Mouse (Mus musculus): ENCODE results near the gene Malsu1.

Malsu1 gene

DNA sequence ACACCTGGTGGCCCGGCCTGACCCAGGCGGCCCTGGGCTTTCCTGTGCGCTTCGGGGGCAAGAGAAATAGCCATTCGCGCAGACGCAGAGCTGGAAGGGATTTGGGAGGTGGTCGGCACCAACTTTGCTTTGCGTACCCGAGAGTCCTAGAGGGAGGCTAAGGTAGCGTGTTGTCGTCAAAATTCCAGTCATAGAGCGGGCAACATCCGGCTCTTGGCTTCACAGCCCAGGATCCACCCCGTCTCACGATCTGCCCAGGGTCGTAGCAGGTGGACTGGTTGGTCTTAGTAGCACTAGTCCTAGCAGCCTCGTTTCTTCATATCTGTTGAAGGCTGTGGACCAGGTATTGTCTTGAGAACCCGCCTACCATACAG lies 509 bp downstream of the Malsu1 start:
- DNase-seq (ENCODE audit: low read depth): peak; percentile 36

DNA sequence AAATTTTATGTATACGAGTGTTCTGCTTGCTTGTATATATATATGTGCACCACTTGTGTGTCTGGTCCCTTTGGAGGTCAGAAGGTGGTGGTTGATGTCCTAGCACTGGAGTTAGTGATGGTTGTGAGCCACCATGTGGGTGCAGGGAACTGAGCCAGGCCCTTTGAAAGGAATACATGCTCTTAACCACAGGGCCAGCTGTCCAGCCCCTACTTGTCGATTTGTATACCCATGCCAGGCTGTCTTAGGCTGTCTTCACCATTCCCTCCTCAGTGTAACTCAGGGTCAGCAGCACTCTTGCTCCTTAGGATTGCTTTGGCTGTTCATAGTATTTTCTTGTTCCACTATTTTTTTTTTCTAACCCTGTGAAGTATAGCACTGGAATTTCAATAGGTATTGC lies 4.3 kb downstream of the Malsu1 start:
- no peak for DNase-seq (ENCODE audit: low read depth)

DNA sequence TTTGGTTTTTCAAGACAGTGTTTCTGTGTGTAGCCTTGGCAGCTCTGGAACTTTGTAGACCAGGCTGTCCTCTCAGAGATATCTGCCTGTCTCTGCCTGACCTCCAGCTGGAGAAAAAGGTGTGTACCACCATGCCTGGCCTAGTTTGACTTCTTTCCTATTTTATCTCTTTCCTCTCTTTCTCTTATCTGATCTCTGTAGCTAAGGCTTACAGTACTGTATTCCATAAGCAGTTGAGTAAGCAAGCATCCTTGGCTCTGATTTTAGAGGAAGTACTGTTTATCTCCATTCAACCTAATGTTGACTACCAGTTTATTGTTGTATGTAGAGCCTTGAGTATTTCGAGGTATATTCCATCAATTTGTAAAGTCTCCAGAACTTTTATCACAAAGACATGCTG lies 5.7 kb downstream of the Malsu1 start:
- DNase-seq (ENCODE audit: low read depth): no peak

DNA sequence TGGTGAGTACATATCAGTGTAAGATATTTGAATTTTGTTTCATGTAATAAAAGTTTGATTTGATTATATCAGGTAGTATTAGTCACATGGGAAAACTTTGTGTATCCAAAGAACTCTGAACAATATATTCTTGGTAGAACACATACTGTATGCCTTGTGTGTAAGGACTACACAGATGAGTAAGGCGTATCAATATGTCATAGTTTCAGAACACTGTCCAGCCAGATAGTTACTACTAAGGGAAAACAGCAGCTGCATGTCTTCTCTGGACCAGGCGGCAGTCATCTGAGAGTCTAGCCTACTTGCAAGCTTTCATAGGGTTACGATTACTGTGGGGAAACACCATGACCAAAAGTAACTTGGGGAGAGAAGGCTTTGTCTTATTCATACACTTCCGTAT lies 9.4 kb downstream of the Malsu1 start:
- DNase-seq (ENCODE audit: low read depth): no peak

DNA sequence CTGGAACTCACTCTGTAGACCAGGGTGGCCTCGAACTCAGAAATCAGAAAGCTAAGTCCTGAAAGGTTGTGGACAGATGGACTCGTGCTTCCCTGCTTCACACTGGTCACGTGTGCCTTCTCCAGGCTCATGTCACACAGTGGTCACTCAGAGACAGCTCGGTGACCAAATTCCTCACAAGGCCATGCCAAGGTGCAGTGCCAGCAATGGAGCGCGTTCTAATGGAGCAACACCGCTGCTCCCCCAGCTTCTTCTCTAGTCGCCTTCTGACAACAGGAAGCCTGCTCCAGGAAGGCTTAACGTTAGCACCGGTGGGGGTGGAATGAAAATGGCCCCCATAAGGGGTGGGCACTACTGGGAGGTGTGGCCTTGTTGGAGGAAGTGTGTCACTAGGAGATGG lies 21.4 kb downstream of the Malsu1 start:
- DNase-seq (ENCODE audit: low read depth): no peak

DNA sequence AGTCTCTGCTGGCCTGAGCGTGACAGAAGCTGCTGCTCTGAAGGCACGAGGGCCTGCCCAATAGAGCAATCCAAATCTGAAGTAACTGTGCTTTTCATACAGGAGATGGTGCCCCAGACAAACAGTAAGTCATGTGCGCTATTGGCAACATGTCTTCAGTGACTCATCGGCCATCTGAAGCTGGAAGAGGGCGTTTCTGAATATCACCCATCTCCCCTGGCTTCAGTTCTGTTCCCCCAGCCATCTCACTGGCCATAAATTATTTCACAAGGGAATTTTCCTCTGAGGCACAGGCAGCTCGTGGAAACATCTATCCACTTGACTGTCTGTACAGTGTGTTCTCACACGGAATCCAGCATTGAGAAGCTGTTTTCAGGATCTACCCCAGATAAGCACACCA lies 22.8 kb downstream of the Malsu1 start:
- DNase-seq (ENCODE audit: low read depth): peak; percentile 95

DNA sequence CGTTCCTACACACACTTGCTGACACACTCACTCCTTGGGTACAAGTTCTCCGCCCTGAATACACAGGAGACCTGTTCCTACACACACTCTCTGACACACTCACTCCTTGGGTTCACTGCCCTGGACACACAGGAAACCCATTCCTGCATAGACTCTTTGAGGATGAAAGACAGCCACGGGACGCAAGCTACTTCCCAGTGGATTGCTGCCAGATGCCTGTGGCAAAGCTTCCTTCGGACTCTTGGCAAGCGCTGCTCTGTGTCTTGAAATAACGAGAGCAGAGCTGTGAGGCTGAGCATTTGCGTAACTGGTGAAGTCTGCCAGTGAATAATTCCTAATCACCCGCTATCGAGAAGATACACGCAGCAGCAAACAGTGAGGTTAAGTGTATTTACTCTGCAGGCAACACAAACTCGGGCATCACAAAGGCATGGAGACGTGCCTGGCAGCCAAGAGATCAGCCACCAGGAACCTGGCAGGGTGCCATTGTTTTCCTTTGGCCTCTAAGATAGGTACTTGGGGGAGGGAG lies 23.4 kb downstream of the Malsu1 start:
- DNase-seq (ENCODE audit: low read depth): peak; percentile 99

DNA sequence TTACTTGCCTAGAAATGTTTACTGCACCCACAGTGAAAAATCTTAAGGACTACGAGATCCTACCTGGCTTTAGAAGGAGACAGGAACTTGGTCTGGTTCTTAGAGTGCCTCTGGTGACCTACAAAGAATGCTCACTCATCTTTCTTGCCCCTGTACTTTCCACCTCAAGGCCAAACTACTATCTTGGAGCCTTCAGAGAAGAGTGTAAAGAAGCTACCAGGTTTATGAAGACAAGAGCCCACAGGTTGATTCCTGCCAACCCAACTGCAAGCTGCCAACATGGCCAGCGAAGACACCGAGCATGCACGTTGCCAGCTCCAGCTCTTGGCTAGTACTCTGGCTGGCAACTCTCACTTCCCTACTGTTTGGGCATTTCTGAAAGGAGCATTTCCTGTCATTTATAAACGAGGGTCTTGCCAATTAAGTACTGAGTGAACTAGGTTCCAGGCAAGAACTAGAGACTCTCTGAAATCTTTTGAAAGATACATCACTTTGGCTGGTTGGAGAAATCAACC lies 24.1 kb downstream of the Malsu1 start:
- peak; percentile 25 for DNase-seq (ENCODE audit: low read depth)

DNA sequence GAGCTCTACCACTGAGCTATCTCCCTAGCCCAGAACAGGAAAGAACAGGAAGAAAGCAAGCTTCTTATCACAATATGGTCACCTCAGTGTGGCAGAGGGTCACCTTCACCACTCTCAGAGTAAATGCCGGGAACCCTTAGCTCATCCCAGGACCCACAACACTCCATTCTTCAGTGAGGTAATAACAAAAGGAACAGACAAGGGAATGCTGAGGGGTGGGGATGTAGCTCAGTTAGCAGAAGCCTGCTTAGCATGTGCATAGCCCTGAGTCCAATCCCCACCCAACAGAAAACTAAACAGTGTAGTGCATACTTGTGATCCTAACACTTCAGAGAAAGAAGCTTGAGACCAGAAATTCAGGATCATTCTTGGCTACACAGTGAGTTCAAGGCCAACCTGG lies 25.5 kb downstream of the Malsu1 start:
- DNase-seq (ENCODE audit: low read depth): no peak

DNA sequence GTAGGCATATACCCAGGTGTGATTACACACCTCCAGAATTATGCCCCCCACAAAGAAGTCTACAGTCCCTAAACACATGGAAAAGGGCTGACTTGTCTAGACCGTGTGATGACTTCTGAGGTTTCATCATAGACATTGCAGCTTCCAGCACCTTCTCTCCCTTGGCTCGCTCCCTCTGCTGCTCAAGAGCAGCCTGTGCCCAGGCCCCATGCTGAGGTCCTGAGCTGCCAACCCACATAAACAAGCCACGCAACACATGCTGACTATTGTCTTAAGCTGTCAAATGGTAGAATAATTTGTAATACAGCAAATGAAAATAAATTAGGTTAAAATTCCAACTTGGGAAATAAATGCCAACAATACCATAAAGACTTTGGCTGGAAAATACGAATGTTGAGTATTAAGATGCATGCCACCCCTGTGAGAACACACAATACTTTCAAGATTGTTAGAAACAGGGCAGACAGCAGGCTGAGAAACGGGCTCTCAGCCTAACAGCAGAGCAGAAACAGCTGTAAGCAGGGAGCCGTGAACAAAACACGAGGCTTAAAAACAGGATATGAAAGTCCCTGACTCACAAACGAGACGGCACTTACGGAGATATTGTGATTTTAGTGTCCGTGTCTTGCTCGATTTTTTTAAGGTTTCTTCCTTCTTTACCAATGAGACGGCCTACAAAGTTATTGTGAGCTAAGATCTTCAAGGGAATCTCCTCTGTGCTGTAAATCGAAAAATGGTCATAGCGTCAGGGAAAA lies 33.3 kb downstream of the Malsu1 start:
- DNase-seq (ENCODE audit: low read depth): peak; percentile 66

DNA sequence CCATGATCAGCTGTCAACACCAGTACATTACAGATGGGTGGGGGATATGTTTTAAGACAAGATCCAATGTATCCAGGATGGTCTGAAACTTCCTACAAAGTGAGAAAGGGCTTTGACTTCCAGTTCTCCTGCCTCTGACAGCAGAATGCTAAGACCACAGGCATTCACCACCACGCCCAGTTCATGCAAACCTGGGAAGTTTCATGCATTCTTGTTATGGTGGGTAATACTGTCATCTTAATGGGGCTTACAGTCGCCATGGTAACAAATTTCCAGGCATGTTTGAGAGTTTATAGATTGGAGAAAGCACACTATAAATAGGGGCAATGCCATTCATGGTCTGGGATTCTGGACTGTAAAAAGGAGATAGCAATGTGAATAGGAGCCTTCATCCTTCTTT lies 35.6 kb downstream of the Malsu1 start:
- peak; percentile 55 for DNase-seq (ENCODE audit: low read depth)

DNA sequence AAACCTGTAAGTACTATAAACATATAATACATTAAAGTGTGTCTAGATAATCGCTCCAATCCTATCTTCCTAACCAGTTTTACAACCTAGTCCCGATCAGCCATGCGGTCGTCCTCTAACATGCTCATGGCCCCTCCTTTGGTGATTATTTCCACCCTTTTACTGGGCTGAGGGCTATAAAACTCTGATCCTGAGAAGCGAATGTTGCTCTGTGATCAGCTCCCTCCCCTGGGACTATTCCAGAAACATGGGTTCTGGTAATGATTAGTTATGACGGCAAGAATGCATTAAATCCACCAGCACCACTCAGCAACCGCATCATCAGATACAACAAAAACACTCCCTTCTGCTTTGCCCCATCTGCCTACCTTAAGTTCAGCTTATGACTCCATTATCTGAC lies 40.3 kb downstream of the Malsu1 start:
- DNase-seq (ENCODE audit: low read depth): peak; percentile 36

DNA sequence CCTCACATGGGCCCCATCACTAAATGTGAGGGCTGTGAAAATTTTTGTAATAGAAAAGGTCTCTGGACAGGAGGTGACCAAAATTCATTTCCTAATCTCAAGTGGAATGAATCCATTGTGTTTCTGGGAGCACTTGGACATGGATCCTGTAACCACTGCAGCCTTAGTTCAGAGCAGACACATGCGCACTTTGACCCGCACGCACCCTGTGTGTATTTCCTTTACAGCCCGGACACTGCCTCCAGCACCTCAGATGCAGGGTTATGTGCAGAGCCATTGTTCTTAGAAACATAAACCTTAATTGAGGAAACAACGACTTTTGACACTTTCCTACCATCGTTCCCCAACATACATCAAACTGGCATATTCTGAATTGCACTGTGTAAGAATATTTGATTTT lies 40.9 kb downstream of the Malsu1 start:
- no peak for DNase-seq (ENCODE audit: low read depth)

DNA sequence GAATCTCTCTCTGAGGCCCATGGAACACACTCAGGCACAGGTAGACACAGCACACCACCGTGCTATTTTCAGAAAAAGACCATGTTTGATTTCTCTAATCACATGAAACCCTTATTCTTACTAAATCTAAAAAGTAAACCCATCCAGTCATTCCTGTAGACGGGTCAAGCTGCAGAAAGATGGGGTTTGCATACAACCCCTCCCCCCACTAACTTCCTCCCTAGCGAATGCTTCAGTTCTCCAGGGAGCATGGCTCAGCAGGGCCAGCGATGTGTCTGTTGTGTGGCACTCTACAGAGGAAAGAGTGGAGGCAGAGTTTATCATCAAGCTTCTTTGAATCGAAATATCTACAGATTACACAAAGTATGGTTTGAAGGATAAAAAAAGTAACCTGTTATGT lies 42.0 kb downstream of the Malsu1 start:
- no peak for DNase-seq (ENCODE audit: low read depth)

DNA sequence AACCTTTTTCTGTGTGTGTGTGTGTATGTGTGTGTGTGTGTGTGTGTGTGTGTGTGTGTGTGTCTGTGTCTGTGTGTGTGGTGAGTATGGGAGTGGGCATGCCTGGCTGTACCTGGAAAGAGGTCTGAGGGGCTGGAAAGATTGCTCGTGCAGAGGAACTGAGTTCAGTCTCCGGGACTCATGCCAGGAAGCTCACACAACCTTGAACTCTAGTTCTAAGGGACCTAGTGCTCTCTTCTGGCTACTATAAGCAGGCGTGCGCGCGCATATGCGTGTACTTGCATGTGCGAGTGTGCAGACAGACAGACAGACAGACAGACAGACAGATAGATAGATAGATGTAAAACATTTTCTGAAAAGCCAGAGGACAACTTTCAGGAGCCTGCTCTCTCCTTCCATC lies 42.6 kb downstream of the Malsu1 start:
- no peak for DNase-seq (ENCODE audit: low read depth)

DNA sequence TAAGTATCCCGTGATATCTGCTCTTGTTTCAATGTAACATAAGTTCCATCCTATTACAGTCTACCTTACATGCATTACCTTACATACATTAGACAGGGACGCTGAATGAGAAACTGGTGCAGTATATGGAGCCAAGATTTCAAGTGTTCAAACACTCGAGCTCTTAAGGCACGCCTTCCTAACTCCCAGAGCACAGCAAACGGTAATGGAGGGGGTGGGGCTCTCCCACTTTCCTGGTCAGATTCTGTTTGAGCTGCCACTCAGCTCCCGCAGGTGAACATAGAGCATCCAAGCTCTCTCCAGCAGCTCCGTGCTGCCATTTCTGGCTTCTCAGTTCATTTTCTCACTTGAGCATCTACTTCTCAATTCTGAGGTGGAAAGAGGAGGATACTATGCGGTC lies 44.9 kb downstream of the Malsu1 start:
- no peak for DNase-seq (ENCODE audit: low read depth)

DNA sequence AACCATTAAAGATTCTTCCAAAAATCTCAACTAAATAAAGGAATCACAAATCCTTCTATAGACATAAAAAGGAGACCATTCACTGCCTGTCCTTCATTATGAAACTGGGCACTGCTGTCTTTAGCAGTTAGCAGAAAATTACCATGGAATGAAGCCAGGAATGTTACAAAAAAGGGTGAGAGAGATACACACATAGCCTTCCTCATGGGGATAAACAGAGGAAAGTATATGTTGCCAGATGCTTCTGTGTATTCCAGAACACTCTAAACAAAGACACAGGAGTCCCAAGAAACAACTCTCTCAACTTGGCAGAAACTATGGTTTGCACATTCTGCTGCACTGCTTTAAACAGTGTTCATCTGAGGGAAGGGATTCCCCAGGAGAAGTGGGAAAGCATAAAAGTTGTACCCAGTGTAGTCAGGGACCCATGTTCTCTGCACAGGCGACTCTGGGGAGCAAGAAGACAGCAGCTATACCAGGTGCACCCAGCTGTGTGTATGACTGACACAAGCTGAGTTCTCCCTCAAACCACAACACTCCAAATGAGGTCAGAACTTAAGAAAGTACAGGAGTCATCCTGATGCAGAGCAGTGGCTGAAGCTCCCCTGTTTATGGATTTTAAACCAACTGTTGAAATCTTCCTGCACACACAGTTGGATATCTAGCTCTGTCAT lies 46.0 kb downstream of the Malsu1 start:
- DNase-seq (ENCODE audit: low read depth): peak; percentile 37

DNA sequence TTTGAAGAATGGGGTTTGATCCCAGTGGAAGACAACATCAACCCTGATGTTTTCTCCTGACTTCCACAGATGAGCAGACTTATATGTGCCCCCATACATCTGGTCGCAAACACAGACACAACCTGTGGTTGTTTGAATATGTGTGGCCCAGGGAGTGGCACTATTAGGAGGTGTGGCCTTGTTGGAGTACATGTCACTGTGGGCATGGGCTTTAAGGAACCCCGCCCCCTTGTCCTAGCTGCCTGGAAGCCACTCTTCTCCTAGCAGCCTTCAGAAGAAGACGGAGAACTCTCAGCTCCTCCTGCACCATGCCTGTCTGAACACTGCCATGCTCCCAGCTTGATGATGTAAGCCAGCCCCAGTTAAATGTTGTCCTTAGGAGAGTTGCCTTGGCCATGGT lies 46.8 kb downstream of the Malsu1 start:
- DNase-seq (ENCODE audit: low read depth): no peak

DNA sequence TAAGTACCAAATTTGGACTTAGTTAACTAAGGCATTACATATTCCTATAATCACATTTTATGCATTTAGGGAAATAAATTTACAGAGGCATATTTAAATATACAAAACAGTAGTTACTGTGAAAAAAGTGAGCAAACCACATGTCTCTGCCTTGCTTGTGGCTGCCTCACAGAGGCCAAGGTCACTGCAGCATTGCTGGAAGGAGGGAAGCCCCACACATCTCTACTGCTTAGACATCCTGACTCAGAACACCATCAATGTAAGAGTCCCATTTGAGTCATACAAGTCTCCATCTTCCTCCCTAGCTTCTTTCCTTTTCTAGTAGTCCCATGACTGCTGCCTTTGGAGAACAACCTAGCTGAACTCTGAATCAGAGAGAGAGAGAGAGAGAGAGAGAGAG lies 56.7 kb downstream of the Malsu1 start:
- peak; percentile 61 for DNase-seq (ENCODE audit: low read depth)

DNA sequence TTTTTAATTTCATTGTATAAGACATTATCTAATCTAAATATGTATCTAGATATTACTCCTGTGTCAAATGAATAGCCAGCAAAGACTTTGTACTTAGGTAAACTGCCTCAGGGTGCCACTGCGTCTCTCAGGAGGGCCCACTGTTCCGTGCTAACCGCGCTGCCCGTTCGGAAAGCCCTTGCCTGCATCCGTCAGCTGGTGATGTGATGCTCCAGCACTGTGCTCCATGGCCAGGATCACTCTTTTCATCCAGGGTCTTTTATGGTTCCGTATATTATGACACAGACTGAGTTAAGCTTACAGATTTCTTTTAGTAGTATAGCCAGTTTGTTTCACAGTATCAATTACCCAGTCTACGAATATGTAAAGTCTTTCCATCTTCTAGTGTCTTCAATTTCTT lies 58.3 kb downstream of the Malsu1 start:
- DNase-seq (ENCODE audit: low read depth): no peak

DNA sequence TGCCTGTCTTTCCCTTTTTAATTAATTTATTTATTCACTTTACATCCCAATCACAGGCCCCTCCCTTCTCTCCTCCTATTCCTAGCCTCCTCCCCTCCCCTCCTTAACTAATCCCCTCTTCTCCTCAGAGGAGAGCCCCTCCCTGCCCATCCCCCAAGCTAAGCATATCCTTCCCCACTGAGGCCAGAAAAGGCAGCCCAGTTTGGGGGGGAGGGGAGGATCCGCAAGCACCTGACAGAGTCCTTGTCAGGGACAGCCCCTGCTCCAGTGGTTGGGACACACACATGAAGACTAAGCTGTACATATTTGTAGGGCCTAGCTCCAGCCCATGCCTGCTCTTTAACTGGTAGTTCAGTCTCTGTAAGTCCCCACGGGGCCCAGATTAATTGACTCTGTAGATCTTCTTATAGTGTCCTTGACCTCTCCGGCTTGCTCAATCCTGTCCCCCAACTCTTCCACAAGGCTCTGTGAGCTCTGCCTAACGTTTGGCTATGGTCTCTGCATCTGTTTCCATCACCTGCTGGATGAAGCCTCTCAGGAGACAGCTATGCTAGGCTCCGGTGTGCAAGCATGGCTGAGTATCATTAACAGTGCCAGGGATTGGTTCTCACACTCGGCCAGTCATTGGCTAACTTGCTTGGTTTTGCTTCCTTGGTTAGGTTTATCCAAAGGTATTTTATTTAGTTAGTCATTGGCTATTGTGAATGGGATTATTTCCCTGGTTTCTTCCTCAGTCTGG lies 58.9 kb downstream of the Malsu1 start:
- DNase-seq (ENCODE audit: low read depth): no peak

Measured in NIH3T3 (cell line).